Mouse (Mus musculus) liver, embryonic 14.5 days (tissue): ENCODE measurements at regions not wholly inside any gene's neighbourhood (a gene's known extent, or its start where the extent isn't known, plus 50 kb on each side); places are given as distances from the start of the nearest gene placed in this dataset.

Experiments used
- ATAC-seq: fragments of 200-750 bp; cut with Nextera tagmentation; 2 replicates; pipeline ENCODE4 v1.8.0; 2017; ENCODE audit warnings: moderate number of reproducible peaks, mild to moderate bottlenecking, moderate library complexity; ENCODE audit not compliant: insufficient read depth
- DNase-seq, 3 experiments: peaks; one replicate each; pipeline ENCODE4 v3.0.0-alpha.2; 2012 to 2013; ENCODE audit warnings: low read depth in 3 of 3, low spot score in 3 of 3
- H3K27ac ChIP-seq: fragments of 300-500 bp; sonication (generic); 2 replicates; pipeline ENCODE4 v1.5.1; 2014; ENCODE audit warnings: moderate library complexity, mild to moderate bottlenecking, control low read depth, inconsistent platforms
- H3K27me3 ChIP-seq: fragments of 300-500 bp; sonication (generic); 2 replicates; pipeline ENCODE4 v1.6.1; 2014; ENCODE audit warnings: mild to moderate bottlenecking, low read length, moderate library complexity; ENCODE audit not compliant: control insufficient read depth, insufficient read depth
- H3K36me3 ChIP-seq: fragments of 300-500 bp; sonication (generic); replicated peaks from 2 replicates; pipeline ENCODE4 v1.6.1; 2014; ENCODE audit warnings: low read depth; ENCODE audit not compliant: control insufficient read depth, insufficient read depth
- H3K4me1 ChIP-seq, 2 experiments: fragments of 200-500 bp in 1 of 2; fragments of 300-500 bp in 1 of 2; sonication (generic) in 1 of 2; replicated peaks; 2 replicates each; pipeline ENCODE4 v1.6.1; 2012 to 2014; ENCODE audit warnings: antibody characterized with exemption in 1 of 2, inconsistent platforms in 1 of 2, low read length in 1 of 2; ENCODE audit not compliant: control insufficient read depth in 2 of 2, insufficient read depth in 2 of 2
- H3K4me2 ChIP-seq: fragments of 300-500 bp; sonication (generic); 2 replicates; pipeline ENCODE4 v1.6.1; 2014; ENCODE audit warnings: low read depth, mild to moderate bottlenecking, control low read depth, moderate library complexity
- H3K4me3 ChIP-seq, 2 experiments: fragments of 200-500 bp in 1 of 2; fragments of 300-500 bp in 1 of 2; sonication (generic) in 1 of 2; 2 replicates each; pipeline ENCODE4 v1.5.1; 2012 to 2014; ENCODE audit warnings: low read depth in 2 of 2, low read length in 2 of 2, mild to moderate bottlenecking in 2 of 2, control low read depth in 1 of 2, inconsistent platforms in 1 of 2, moderate library complexity in 1 of 2; ENCODE audit not compliant: insufficient read depth in 1 of 2
- H3K9ac ChIP-seq: fragments of 300-500 bp; sonication (generic); replicated peaks from 2 replicates; pipeline ENCODE4 v1.6.1; 2014; ENCODE audit warnings: mild to moderate bottlenecking, control low read depth, moderate library complexity
- H3K9me3 ChIP-seq: fragments of 300-500 bp; sonication (generic); 2 replicates; pipeline ENCODE4 v1.6.1; 2016; ENCODE audit warnings: low read length, mixed read lengths; ENCODE audit not compliant: control insufficient read depth
- CTCF ChIP-seq: IDR thresholded peaks from 2 replicates; pipeline ENCODE4 v1.5.1; 2016; ENCODE audit warnings: antibody characterized with exemption, low read depth, control low read depth
- EP300 ChIP-seq: IDR thresholded peaks from 2 replicates; pipeline ENCODE4 v1.6.1; 2016; ENCODE audit warnings: antibody characterized with exemption, low read depth
- WGBS: fragments of 180-500 bp; shearing (Covaris S2); extraction: QIAGEN DNeasy Blood & Tissue Kit; methylation state at CpG from one replicate; pipeline ENCODE4 v1.1.7; 2014; ENCODE audit not compliant: insufficient replicate concordance; 5-methylcytosine and 5-hydroxymethylcytosine counted together

- Histone ChIP-seq H3K4me2 (no peak overlapping the region), H3K27ac (no peak overlapping the region), H3K4me1 (no peaks in the 10 kb centered on the region), H3K36me3 (no peaks in the 10 kb centered on the region), H3K27me3 (peaks cover 32% of the 10 kb centered on the region), H3K4me3 (no peak overlapping the region), H3K9me3 (no peaks in the 10 kb centered on the region), H3K9ac (no peak overlapping the region)
- ATAC-seq (no peak), DNase-seq (no peak)
- 3% methylated on average over 53 of the region's 53 CpGs for WGBS
- TF ChIP-seq CTCF (no peak), EP300 (no peak)
Observed at GRCm38 (mm10) chr9:46443191-46444095, 123.7 kb upstream of the 4931429L15Rik start.

- no peak overlapping the region for H3K27ac ChIP-seq
- no peaks in the 10 kb centered on the region for H3K4me1 ChIP-seq
- WGBS: 5% methylated on average over 19 of the region's 19 CpGs
- no peak overlapping the region for H3K4me3 ChIP-seq
- DNase-seq (no peak), ATAC-seq (no peak)
- no peak overlapping the region for H3K9ac ChIP-seq
- TF ChIP-seq EP300 (no peak), CTCF (no peak)
- H3K9me3 ChIP-seq: no peaks in the 10 kb centered on the region
- no peak overlapping the region for H3K4me2 ChIP-seq
- H3K36me3 ChIP-seq: no peaks in the 10 kb centered on the region
- H3K27me3 ChIP-seq: peaks cover 32% of the 10 kb centered on the region
Observed at GRCm38 (mm10) chr9:46442739-46443181, 123.0 kb upstream of the 4931429L15Rik start.

- ATAC-seq (no peak), DNase-seq (no peak)
- H3K9ac ChIP-seq: no peak overlapping the region
- TF ChIP-seq EP300 (no peak), CTCF (no peak)
- H3K27ac ChIP-seq: no peak overlapping the region
- H3K4me3 ChIP-seq: no peak overlapping the region
- no peaks in the 10 kb centered on the region for H3K4me1 ChIP-seq
- 70% methylated on average over 5 of the region's 5 CpGs for WGBS
- no peaks in the 10 kb centered on the region for H3K36me3 ChIP-seq
- no peak overlapping the region for H3K4me2 ChIP-seq
- peaks cover 32% of the 10 kb centered on the region for H3K27me3 ChIP-seq
- no peaks in the 10 kb centered on the region for H3K9me3 ChIP-seq
Observed at GRCm38 (mm10) chr9:46440226-46440625, 120.4 kb upstream of the 4931429L15Rik start.

- ATAC-seq: no peak
- no peak overlapping the region for H3K4me2 ChIP-seq
- no peaks in the 10 kb centered on the region for H3K4me1 ChIP-seq
- no peak for TF ChIP-seq CTCF
- DNase-seq: no peak
- H3K9me3 ChIP-seq: no peaks in the 10 kb centered on the region
- WGBS: 72% methylated on average over 3 of the region's 3 CpGs
- H3K9ac ChIP-seq: no peak overlapping the region
- no peak overlapping the region for H3K27ac ChIP-seq
- no peaks in the 10 kb centered on the region for H3K36me3 ChIP-seq
- no peaks in the 10 kb centered on the region for H3K27me3 ChIP-seq
- no peak overlapping the region for H3K4me3 ChIP-seq
Observed at GRCm38 (mm10) chr9:46434700-46435099, 114.9 kb upstream of the 4931429L15Rik start.

GRCm38 (mm10) chr9:46433716-46434115 is 113.9 kb upstream of the 4931429L15Rik start:
- H3K4me1 ChIP-seq: no peaks in the 10 kb centered on the region
- no peaks in the 10 kb centered on the region for H3K27me3 ChIP-seq
- ATAC-seq (no peak), DNase-seq (no peak)
- H3K27ac ChIP-seq: no peak overlapping the region
- H3K9me3 ChIP-seq: no peaks in the 10 kb centered on the region
- 62% methylated on average over 5 of the region's 5 CpGs for WGBS
- H3K9ac ChIP-seq: no peak overlapping the region
- H3K4me2 ChIP-seq: no peak overlapping the region
- no peak for TF ChIP-seq CTCF
- no peak for TF ChIP-seq EP300
- H3K36me3 ChIP-seq: no peaks in the 10 kb centered on the region
- no peak overlapping the region for H3K4me3 ChIP-seq
